Mouse (Mus musculus) C2C12 (cell line): Measurements from ENCODE around the gene Jmjd6. TPM values are rescaled to one million over a fixed set of nuclear protein-coding genes. Genes with fewer than 3 reads are reported as not detected.

Source experiments
- H3K27me3 ChIP-seq: one replicate; pipeline ENCODE4 v1.6.1; 2011; ENCODE audit not compliant: control insufficient read depth, insufficient read depth, insufficient read length
- H3K36me3 ChIP-seq: one replicate; pipeline ENCODE4 v1.6.1; 2011; ENCODE audit not compliant: control insufficient read depth, insufficient read depth
- H3K4me3 ChIP-seq: one replicate; pipeline ENCODE4 v1.5.1; 2011; ENCODE audit warnings: mild to moderate bottlenecking, control low read depth; ENCODE audit not compliant: poor library complexity, insufficient read depth, severe bottlenecking
- H3K79me2 ChIP-seq: one replicate; pipeline ENCODE4 v1.6.1; 2011; ENCODE audit not compliant: control insufficient read depth, insufficient read depth
- H3K79me3 ChIP-seq: one replicate; pipeline ENCODE4 v1.6.1; 2011; ENCODE audit warnings: low read depth, control low read depth
- H3ac ChIP-seq: one replicate; pipeline ENCODE3; 2011; ENCODE audit warnings: low read depth; ENCODE audit not compliant: control insufficient read depth, insufficient read length
- CEBPB ChIP-seq: IDR thresholded peaks from one replicate; pipeline ENCODE4 v1.6.1; 2011; ENCODE audit warnings: low read depth, mild to moderate bottlenecking, control low read depth, moderate library complexity
- CTCF ChIP-seq: IDR thresholded peaks from one replicate; pipeline ENCODE4 v1.5.1; 2011; ENCODE audit not compliant: control insufficient read depth, insufficient read depth, insufficient read length
- FOSL1 ChIP-seq: IDR thresholded peaks from one replicate; pipeline ENCODE4 v1.8.0; 2011; ENCODE audit warnings: mild to moderate bottlenecking, low read length; ENCODE audit not compliant: poor library complexity, insufficient read depth, severe bottlenecking
- MAX ChIP-seq: IDR thresholded peaks from one replicate; pipeline ENCODE4 v1.6.1; 2011; ENCODE audit warnings: mild to moderate bottlenecking, control low read depth
- MYOD1 ChIP-seq: IDR thresholded peaks from one replicate; pipeline ENCODE4 v1.6.1; 2011; ENCODE audit warnings: low read depth; ENCODE audit not compliant: control insufficient read depth, insufficient read length
- MYOG ChIP-seq: IDR thresholded peaks from one replicate; pipeline ENCODE4 v1.6.1; 2011; ENCODE audit not compliant: control insufficient read depth, insufficient read length; ENCODE audit errors: extremely low read depth
- USF1 ChIP-seq: IDR thresholded peaks from one replicate; pipeline ENCODE4 v1.6.1; 2011; ENCODE audit warnings: low read depth, mild to moderate bottlenecking, control low read depth, moderate library complexity
- polyA plus RNA-seq: library from polyadenylated mRNA; unstranded; fragments of >200 nt; fragmentation: generic; extraction: Trizol; gene quantifications from one replicate; pipeline ENCODE4 v1.2.1, GENCODE M21; 2012; ENCODE audit warnings: missing spikeins

Gene Jmjd6
- polyA plus RNA-seq, 1 experiment, result 74.4 TPM

DNA sequence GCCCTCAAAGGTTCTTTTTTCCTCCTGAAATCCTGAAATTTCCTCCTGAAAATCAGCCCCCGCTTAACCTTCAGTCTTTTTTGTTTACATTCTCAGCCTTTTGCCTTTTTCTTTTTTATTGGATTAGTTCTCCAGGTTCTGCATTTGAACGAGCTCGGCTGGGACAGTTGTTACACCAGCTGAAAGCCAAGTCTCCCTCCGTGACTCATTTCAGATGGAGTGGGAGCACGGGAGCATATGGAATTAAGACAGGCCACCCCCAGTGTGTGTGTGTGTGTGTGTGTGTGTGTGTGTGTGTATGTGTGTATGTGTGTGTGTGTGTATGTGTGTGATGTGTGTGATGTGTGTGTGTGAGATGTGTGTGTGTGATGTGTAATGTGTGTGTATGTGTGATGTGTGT, 38.2 kb upstream of the Jmjd6 start:
- no peaks in the 10 kb centered on the region for H3K36me3 ChIP-seq
- no peaks in the 10 kb centered on the region for H3K79me2 ChIP-seq
- H3K27me3 ChIP-seq, result no peaks in the 10 kb centered on the region
- H3ac ChIP-seq, result no peak overlapping the region
- H3K4me3 ChIP-seq, result no peak overlapping the region
- TF ChIP-seq CTCF, result no peak
- TF ChIP-seq USF1, result no peak
- no peak for TF ChIP-seq MAX
- no peak for TF ChIP-seq CEBPB
- no peak for TF ChIP-seq MYOG
- no peak for TF ChIP-seq FOSL1
- TF ChIP-seq MYOD1, result no peak
- H3K79me3 ChIP-seq, result no peaks in the 10 kb centered on the region

DNA sequence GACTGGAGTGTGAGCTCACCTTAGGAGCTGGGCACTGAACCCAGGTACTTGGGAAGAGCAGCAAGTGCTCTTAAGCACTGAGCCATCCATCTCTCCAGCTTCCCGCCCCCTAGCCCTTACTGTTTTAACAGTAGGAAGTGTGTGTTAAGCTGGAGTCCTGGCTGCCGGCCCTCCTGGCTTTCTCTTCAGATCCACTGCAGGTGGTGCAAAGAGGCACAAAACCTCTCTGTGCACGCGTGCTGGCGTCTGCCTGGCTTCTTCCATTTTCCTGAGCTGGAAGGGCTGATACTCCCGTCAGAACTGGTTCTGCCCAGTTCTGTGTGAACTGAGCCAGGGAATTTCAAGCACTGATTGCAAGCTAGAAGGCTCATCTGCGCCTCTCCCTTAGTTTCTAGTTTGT, 37.6 kb upstream of the Jmjd6 start:
- Histone ChIP-seq H3K79me3 (no peaks in the 10 kb centered on the region), H3K36me3 (no peaks in the 10 kb centered on the region)

DNA sequence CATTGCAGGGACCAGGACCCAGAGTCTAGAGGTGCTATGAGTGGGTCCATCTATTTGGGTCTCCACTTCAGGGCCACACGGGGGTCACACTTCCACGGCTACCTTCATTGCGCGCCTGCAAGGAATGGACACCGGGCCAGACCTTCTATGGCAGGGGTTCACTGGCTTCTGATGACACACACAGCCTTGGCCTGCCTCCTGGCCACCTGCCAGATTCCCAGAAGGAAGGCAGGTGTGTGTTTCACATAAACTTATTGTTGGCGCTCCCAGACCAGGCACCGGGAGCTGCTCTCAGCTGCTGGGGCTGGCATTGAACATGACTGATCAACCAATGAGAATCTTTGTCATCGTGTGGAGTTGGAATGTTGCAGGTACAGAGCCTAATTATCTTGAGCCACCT, 35.2 kb upstream of the Jmjd6 start:
- Histone ChIP-seq H3K79me2 (no peaks in the 10 kb centered on the region), H3ac (no peak overlapping the region), H3K79me3 (no peaks in the 10 kb centered on the region), H3K36me3 (peaks cover 13% of the 10 kb centered on the region), H3K27me3 (no peaks in the 10 kb centered on the region), H3K4me3 (no peak overlapping the region)
- no peak for TF ChIP-seq USF1
- no peak for TF ChIP-seq MAX
- no peak for TF ChIP-seq CEBPB
- TF ChIP-seq MYOG, result no peak
- TF ChIP-seq CTCF, result no peak
- no peak for TF ChIP-seq MYOD1

More for the DNA sequence above, 37.6 kb upstream of the Jmjd6 start:
- H3K27me3 ChIP-seq, result no peaks in the 10 kb centered on the region
- no peaks in the 10 kb centered on the region for H3K79me2 ChIP-seq
- H3ac ChIP-seq, result no peak overlapping the region
- no peak overlapping the region for H3K4me3 ChIP-seq
- TF ChIP-seq USF1, result no peak
- no peak for TF ChIP-seq FOSL1
- TF ChIP-seq CTCF, result no peak
- TF ChIP-seq MYOG, result no peak
- no peak for TF ChIP-seq CEBPB
- no peak for TF ChIP-seq MAX
- TF ChIP-seq MYOD1, result no peak

DNA sequence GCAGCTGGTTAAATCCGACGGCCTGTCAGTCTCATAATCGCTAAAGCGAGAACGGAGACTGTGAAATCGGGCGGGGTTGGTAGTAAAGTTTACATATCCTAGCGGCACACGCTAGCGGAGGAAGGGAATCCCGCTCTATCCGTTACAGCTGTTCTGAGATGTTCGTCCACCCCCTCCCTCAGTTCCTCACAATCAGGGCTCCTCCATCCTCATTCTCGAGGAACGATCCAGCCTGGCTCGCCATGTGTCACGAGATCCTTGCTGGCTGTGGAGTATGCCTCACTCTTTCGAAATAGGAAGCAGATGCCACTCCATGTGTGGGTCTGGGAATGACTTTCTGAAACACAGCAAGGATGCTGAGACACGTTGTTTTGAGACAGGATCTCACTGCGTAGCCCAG, 30.7 kb upstream of the Jmjd6 start:
- no peaks in the 10 kb centered on the region for H3K27me3 ChIP-seq
- no peak overlapping the region for H3K4me3 ChIP-seq
- H3K36me3 ChIP-seq, result peaks cover 17% of the 10 kb centered on the region

DNA sequence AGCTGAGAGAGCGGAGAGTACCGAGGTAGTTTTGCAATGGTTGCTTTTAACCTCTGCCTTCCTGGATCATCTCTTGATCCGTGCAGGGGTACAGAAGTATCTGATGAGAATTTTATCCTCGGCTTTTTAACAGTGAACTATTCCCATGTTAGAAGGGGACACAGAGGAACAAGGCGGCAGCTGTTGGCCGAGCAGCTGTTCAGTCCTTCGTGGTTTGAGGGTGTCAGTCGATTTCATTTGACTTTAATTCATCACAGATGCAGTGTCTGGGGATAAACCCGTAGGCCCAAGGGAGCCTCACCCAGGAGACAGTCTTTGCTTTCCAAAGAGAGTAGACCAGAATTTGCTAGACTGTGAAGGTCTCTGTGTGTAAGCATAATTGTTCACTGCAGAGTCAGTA, 28.3 kb upstream of the Jmjd6 start:
- Histone ChIP-seq H3K4me3 (no peak overlapping the region), H3K79me3 (no peaks in the 10 kb centered on the region), H3K36me3 (peaks cover 27% of the 10 kb centered on the region), H3K27me3 (no peaks in the 10 kb centered on the region), H3ac (no peak overlapping the region), H3K79me2 (no peaks in the 10 kb centered on the region)
- TF ChIP-seq MAX, result no peak
- no peak for TF ChIP-seq USF1
- no peak for TF ChIP-seq MYOG
- no peak for TF ChIP-seq CEBPB
- TF ChIP-seq FOSL1, result no peak

More for the DNA sequence above, 30.7 kb upstream of the Jmjd6 start:
- no peaks in the 10 kb centered on the region for H3K79me2 ChIP-seq
- TF ChIP-seq MYOG (no peak), CTCF (no peak), FOSL1 (no peak)
- no peak overlapping the region for H3ac ChIP-seq
- no peaks in the 10 kb centered on the region for H3K79me3 ChIP-seq

DNA sequence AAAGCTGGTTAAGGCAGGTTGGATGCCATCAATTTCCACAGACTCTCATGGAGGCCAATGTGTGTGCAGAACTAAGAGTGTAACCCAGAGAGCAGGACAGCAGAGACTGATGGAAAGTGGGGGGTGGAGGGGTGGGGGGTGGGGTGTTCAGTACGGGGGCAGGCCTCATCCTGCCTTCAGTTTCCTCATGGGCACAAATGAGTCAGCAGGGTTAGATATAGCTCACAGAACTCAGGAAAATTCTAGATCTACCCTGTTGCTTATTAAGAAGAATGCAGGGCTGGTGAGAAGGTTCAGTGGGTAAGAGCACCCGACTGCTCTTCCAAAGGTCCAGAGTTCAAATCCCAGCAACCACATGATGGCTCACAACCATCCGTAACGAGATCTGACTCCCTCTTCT, 26.4 kb upstream of the Jmjd6 start:
- H3K36me3 ChIP-seq, result peaks cover 36% of the 10 kb centered on the region
- no peak for TF ChIP-seq MYOG
- TF ChIP-seq CEBPB, result no peak
- no peak for TF ChIP-seq USF1
- no peak for TF ChIP-seq FOSL1
- no peak for TF ChIP-seq MAX
- no peaks in the 10 kb centered on the region for H3K79me3 ChIP-seq
- H3K27me3 ChIP-seq, result no peaks in the 10 kb centered on the region
- H3K4me3 ChIP-seq, result no peak overlapping the region
- no peak overlapping the region for H3ac ChIP-seq
- H3K79me2 ChIP-seq, result no peaks in the 10 kb centered on the region
